Mouse (Mus musculus): ENCODE data around the gene Lrp1. TPM values are rescaled to one million over a fixed set of nuclear protein-coding genes. Genes with fewer than 3 reads are reported as not detected.

Gene Lrp1
- 77.0 and 87.0 TPM in 2 replicates for polyA plus RNA-seq (2015; fragmentation: Nextera tagmentation; extraction: Ambion mirVana)

DNA sequence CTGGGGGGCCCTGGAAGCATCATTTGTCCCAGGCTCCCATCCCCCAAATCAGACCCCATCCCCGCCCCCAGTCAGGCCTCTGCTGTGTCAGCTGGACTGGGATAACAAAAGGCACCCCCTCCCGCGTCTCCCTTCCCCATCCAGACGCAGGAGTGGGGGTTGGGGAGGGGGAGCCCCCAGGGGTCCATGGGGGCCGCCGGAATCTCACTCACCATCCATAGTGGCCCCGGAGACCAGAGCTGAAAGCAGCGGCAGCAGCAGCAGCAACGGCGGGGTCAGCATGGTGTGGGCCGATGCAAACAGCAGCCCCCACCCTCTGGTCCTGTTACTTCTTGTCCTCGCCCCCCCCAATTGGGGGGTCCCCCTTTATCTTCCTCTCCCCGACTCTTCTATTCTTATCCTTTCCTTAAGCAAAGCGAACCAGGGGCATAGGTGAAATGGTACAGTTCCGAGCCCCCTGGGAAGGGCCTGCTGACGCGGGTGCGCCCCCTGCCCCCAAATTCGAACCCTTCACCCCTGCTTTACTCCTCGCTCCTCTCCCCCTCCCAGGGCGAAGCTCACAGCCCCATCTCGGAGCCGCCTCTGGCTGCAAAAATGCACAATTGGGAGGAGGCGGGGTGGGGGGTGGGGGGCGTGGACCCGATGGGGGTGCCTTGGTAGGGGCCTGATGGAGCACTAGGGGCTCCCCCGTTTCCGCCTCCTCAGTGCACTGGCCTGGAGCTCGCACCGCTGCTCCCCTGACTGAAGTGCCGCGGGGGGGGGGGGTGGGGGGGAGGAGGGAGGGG lies at the start of gene Lrp1:
Lrp1 (minus strand) TSS at position 743 of the 785 bp plus-strand sequence.
- ATAC-seq (ENCODE audit: insufficient read depth, low FRiP score, low read depth) = peak; percentile 55
- Histone ChIP-seq H3K4me2 (peak within 1 kb of the TSS; percentile 86), H3K9ac (peak within 1 kb of the TSS; percentile 87), H3K9me3 (no peaks in the 10 kb centered on the region), H3K27ac (peak within 1 kb of the TSS; percentile 99), H3K4me3 (replicated peaks) (peak within 1 kb of the TSS; percentile 69), H3K27me3 (replicated peaks) (no peaks in the 10 kb centered on the region), H3K36me3 (no peaks in the 10 kb centered on the region), H3K4me1 (peaks cover 46% of the 10 kb centered on the region)
- 3% methylated on average over 24 of the region's 32 CpGs for WGBS

DNA sequence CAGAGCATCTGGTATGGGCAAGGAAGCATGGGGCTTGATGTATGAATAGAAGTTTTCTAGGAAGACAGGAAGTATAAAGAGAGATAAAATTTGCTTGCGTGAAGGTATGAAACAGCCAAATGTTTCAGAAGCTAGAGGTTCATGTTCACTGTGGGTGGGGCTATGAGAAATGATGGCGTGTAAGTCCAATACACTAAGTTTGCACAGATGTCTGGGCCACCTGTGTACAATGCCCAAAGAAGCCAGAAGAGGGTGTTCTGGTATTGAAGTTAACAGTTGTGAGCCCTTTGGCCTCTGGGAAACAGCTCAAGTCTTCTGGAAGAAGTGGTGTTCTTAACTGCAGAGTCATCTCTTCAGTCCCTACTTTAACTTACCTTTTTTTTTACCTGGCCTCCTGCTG lies 49.2 kb upstream of the Lrp1 start:
- H3K4me1 ChIP-seq = peaks cover 21% of the 10 kb centered on the region; the same call in 1 of the 2 replicates
- WGBS = 84% methylated on average over 2 of the region's 2 CpGs
- no peak overlapping the region for H3K27ac ChIP-seq
- ATAC-seq (ENCODE audit: insufficient read depth, low FRiP score, low read depth) = no peak
- no peaks in the 10 kb centered on the region for H3K36me3 ChIP-seq
- H3K9ac ChIP-seq = no peak overlapping the region
- H3K4me3 ChIP-seq (replicated peaks) = no peak overlapping the region
- H3K4me2 ChIP-seq = no peak overlapping the region
- H3K9me3 ChIP-seq = no peaks in the 10 kb centered on the region
- no peaks in the 10 kb centered on the region for H3K27me3 ChIP-seq (replicated peaks)

GRCm38 (mm10) chr10:127669170-127669569 lies 48.2 kb upstream of the Lrp1 start:
- H3K4me3 ChIP-seq (replicated peaks) = no peak overlapping the region; the same call in 1 of the 2 replicates

GRCm38 (mm10) chr10:127668093-127669050 lies 47.4 kb upstream of the Lrp1 start, which contains the start of gene Nab2:
Nab2 (minus strand) TSS chr10:127668568.
- peaks cover 35% of the 10 kb centered on the region for H3K4me1 ChIP-seq
- H3K36me3 ChIP-seq = no peaks in the 10 kb centered on the region
- ATAC-seq (ENCODE audit: insufficient read depth, low FRiP score, low read depth) = peak; percentile 29
- H3K9ac ChIP-seq = peak within 1 kb of the TSS; percentile 17; the same call in 1 of the 2 replicates
- under 1% methylated on average over 39 of the region's 40 CpGs for WGBS
- H3K4me2 ChIP-seq = peak within 1 kb of the TSS; percentile 85
- peak within 1 kb of the TSS; percentile 65 for H3K4me3 ChIP-seq (replicated peaks)
- no peaks in the 10 kb centered on the region for H3K27me3 ChIP-seq (replicated peaks)
- H3K27ac ChIP-seq = peak within 1 kb of the TSS; percentile 94
- no peaks in the 10 kb centered on the region for H3K9me3 ChIP-seq

More at GRCm38 (mm10) chr10:127669170-127669569, 48.2 kb upstream of the Lrp1 start:
- peaks cover 27% of the 10 kb centered on the region for H3K4me1 ChIP-seq
- no peaks in the 10 kb centered on the region for H3K9me3 ChIP-seq
- no peaks in the 10 kb centered on the region for H3K36me3 ChIP-seq
- 22% methylated on average over 7 of the region's 7 CpGs for WGBS
- peak overlapping the region; percentile 85 for H3K4me2 ChIP-seq
- peak overlapping the region; percentile 94 for H3K27ac ChIP-seq
- no peak for ATAC-seq (ENCODE audit: insufficient read depth, low FRiP score, low read depth)
- H3K27me3 ChIP-seq (replicated peaks) = no peaks in the 10 kb centered on the region
- H3K9ac ChIP-seq = no peak overlapping the region

DNA sequence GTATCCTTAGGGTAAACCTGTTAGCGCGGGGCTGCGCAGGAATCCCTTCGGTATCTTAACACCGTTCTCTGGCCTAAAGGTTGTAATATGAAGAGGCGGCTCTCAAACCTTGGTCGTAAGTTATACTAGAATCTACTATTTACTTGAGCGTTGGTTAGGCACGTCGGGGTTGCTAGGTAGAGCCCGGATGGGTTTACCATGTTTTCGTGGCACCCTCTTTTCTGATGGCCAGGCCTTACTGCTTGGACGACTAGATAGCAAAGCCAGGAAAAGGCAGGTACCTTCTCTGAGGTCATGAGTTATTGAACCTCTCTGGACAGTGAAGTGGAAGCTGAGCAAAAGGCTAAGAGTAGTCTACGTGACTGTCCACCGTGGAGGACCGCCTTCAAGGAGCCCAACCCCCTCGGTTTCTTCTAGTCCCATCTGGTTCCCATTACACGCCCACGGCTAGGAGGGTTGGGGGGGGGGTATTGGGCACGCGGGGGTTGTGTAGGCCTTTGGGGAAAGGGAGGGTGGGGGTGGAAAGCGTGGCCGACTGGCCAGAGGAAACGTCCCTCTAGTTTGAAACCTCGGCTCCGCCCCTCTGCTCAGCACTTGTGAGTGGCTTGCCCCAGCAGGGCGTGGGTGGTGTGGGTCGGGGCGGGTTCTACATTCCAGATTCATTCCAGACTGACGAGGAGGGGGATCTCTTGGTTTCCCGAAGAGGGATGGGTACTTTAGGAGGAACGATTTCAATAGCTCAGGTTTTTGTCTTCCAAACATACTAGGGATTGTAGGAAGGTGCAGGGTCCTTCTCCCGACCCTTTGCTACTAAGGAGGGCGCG lies 46.5 kb upstream of the Lrp1 start:
- Histone ChIP-seq H3K27me3 (replicated peaks) (no peaks in the 10 kb centered on the region), H3K4me2 (peak overlapping the region; percentile 85), H3K9ac (peak overlapping the region; percentile 17; the same call in 1 of the 2 replicates), H3K9me3 (no peaks in the 10 kb centered on the region), H3K4me3 (replicated peaks) (peak overlapping the region; percentile 65), H3K4me1 (peaks cover 44% of the 10 kb centered on the region), H3K36me3 (no peaks in the 10 kb centered on the region), H3K27ac (peak overlapping the region; percentile 94)
- peak; percentile 72 for ATAC-seq (ENCODE audit: insufficient read depth, low FRiP score, low read depth)
- WGBS = 2% methylated on average over 34 of the region's 35 CpGs

- H3K9me3 ChIP-seq = no peaks in the 10 kb centered on the region
- no peaks in the 10 kb centered on the region for H3K36me3 ChIP-seq
- WGBS = under 1% methylated on average over 65 of the region's 73 CpGs
- ATAC-seq (ENCODE audit: insufficient read depth, low FRiP score, low read depth) = peak; percentile 59
- H3K4me3 ChIP-seq (replicated peaks) = peak within 1 kb of the TSS; percentile 65
- H3K4me1 ChIP-seq = peaks cover 51% of the 10 kb centered on the region
- peak within 1 kb of the TSS; percentile 69 for H3K9ac ChIP-seq
- no peaks in the 10 kb centered on the region for H3K27me3 ChIP-seq (replicated peaks)
- peak within 1 kb of the TSS; percentile 85 for H3K4me2 ChIP-seq
- H3K27ac ChIP-seq = peak within 1 kb of the TSS; percentile 94
Observed at GRCm38 (mm10) chr10:127666501-127667268, 45.7 kb upstream of the Lrp1 start, which contains the start of gene Nemp1. Nemp1 (plus strand) TSS chr10:127666901.

- no peak for ATAC-seq (ENCODE audit: insufficient read depth, low FRiP score, low read depth)
- H3K4me1 ChIP-seq = peaks cover 59% of the 10 kb centered on the region
- H3K36me3 ChIP-seq = peaks cover 6% of the 10 kb centered on the region; the same call in 1 of the 2 replicates
- H3K27me3 ChIP-seq (replicated peaks) = no peaks in the 10 kb centered on the region
- peak overlapping the region; percentile 85 for H3K4me2 ChIP-seq
- peak overlapping the region; percentile 69 for H3K9ac ChIP-seq
- no peaks in the 10 kb centered on the region for H3K9me3 ChIP-seq
- H3K4me3 ChIP-seq (replicated peaks) = peak overlapping the region; percentile 65
- H3K27ac ChIP-seq = peak overlapping the region; percentile 94
- 9% methylated on average over 14 of the region's 14 CpGs for WGBS
Observed at GRCm38 (mm10) chr10:127665366-127666181, 44.6 kb upstream of the Lrp1 start.

- H3K27ac ChIP-seq = no peak overlapping the region
- H3K9me3 ChIP-seq = no peaks in the 10 kb centered on the region
- H3K4me2 ChIP-seq = peak overlapping the region; percentile 85
- H3K27me3 ChIP-seq (replicated peaks) = no peaks in the 10 kb centered on the region
- WGBS = 53% methylated on average over 13 of the region's 13 CpGs
- peak overlapping the region; percentile 65 for H3K4me3 ChIP-seq (replicated peaks)
- H3K36me3 ChIP-seq = peaks cover 8% of the 10 kb centered on the region; the same call in 1 of the 2 replicates
- no peak for ATAC-seq (ENCODE audit: insufficient read depth, low FRiP score, low read depth)
- peaks cover 59% of the 10 kb centered on the region for H3K4me1 ChIP-seq
- H3K9ac ChIP-seq = peak overlapping the region; percentile 11; the same call in 1 of the 2 replicates
Observed at GRCm38 (mm10) chr10:127664891-127665290, 43.9 kb upstream of the Lrp1 start.

- Histone ChIP-seq H3K4me3 (replicated peaks) (peak overlapping the region; percentile 65; the same call in 1 of the 2 replicates), H3K27me3 (replicated peaks) (no peaks in the 10 kb centered on the region), H3K27ac (no peak overlapping the region), H3K4me2 (peak overlapping the region; percentile 85), H3K4me1 (peaks cover 53% of the 10 kb centered on the region), H3K36me3 (peaks cover 10% of the 10 kb centered on the region; the same call in 1 of the 2 replicates), H3K9ac (no peak overlapping the region), H3K9me3 (no peaks in the 10 kb centered on the region)
- WGBS = 44% methylated on average over 16 of the region's 16 CpGs
- no peak for ATAC-seq (ENCODE audit: insufficient read depth, low FRiP score, low read depth)
Observed at GRCm38 (mm10) chr10:127664166-127664565, 43.2 kb upstream of the Lrp1 start.

DNA sequence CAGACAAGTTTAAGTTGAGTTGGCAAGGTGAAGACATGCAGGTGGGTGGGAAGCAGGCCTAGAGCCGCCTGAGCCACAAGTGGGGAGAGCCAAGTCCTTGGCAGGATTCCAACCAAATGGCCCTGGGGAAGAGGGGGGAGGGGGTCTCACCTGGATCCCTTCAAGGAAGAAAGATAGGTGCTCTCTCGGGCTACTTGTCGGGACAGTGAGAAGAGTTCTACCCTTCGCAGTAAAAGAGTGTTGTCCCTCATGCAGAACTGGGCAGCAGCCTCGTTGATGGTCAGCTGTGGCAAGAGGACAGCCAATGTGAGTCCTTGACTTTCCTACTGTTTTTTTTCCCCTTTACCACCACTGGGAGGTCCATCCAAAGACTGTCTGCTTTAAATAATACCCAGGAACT lies 42.6 kb upstream of the Lrp1 start:
- H3K27ac ChIP-seq = 0 out of 2 replicates have a peak overlapping the region, but pooled peaks have one; percentile 23
- ATAC-seq (ENCODE audit: insufficient read depth, low FRiP score, low read depth) = no peak
- H3K9me3 ChIP-seq = no peaks in the 10 kb centered on the region
- H3K36me3 ChIP-seq = peaks cover 13% of the 10 kb centered on the region; the same call in 1 of the 2 replicates
- no peak overlapping the region for H3K9ac ChIP-seq
- H3K27me3 ChIP-seq (replicated peaks) = no peaks in the 10 kb centered on the region
- no peak overlapping the region; the same call in 1 of the 2 replicates for H3K4me2 ChIP-seq
- peaks cover 53% of the 10 kb centered on the region for H3K4me1 ChIP-seq
- WGBS = 32% methylated on average over 5 of the region's 5 CpGs
- H3K4me3 ChIP-seq (replicated peaks) = no peak overlapping the region

Data from stomach, embryonic 15.5 days (tissue).